Mouse (Mus musculus) E14TG2a.4 (cell line): Measurements from ENCODE around the gene Wipf2.

Experiments
- H3K27me3 ChIP-seq: 2 replicates; pipeline ENCODE4 v1.6.1; 2014; ENCODE audit warnings: low read length, control low read depth; ENCODE audit not compliant: insufficient read depth
- H3K36me3 ChIP-seq: 2 replicates; pipeline ENCODE4 v1.6.1; 2014; ENCODE audit warnings: low read length, control low read depth; ENCODE audit not compliant: insufficient read depth
- H3K4me1 ChIP-seq: replicated peaks from 2 replicates; pipeline ENCODE4 v1.6.1; 2014; ENCODE audit warnings: low read depth, low read length, control low read depth
- H3K4me3 ChIP-seq: replicated peaks from 2 replicates; pipeline ENCODE4 v1.5.1; 2014; ENCODE audit warnings: mild to moderate bottlenecking, low read length
- H3K9me3 ChIP-seq: 2 replicates; pipeline ENCODE4 v1.6.1; 2014; ENCODE audit warnings: low read length, control low read depth
- CTCF ChIP-seq: conservative IDR thresholded peaks from 2 replicates; pipeline ENCODE4 v1.5.1; 2014; ENCODE audit warnings: low read length
- NANOG ChIP-seq: IDR thresholded peaks from 2 replicates; pipeline ENCODE4 v1.6.1; 2014; ENCODE audit warnings: borderline replicate concordance, low read length, mixed read lengths
- POU5F1 ChIP-seq: IDR thresholded peaks from 2 replicates; pipeline ENCODE4 v1.6.1; 2014; ENCODE audit warnings: low read length, borderline replicate concordance

Wipf2 gene

DNA sequence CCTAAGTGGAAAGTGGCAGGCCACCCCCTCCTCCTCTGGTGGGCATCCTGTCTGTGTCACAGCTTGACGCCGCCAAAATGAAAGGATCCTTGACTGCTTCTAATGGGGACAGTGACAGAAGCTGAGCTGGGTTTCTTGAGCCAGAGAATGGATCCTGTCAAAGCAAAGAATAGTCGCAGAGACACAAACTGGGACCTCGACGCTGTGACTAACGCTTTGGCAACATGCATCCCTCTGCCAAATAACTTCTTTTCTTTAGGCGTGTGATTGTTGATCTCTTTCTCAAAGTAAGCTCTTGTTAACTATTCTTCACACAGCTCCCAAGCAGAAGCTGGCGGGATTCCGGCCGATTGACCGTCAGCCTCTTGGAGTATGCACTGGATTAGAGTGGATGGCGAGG, 3.9 kb downstream of the Wipf2 start:
- no peaks in the 10 kb centered on the region for H3K27me3 ChIP-seq

GRCm38 (mm10) chr11:98869906-98870305, 6.5 kb downstream of the Wipf2 start:
- Histone ChIP-seq H3K4me1 (peaks cover 31% of the 10 kb centered on the region), H3K36me3 (peaks cover 43% of the 10 kb centered on the region), H3K4me3 (no peak overlapping the region), H3K9me3 (no peaks in the 10 kb centered on the region), H3K27me3 (no peaks in the 10 kb centered on the region)
- TF ChIP-seq NANOG (no peak), CTCF (no peak), POU5F1 (no peak)

More for the DNA sequence above, 3.9 kb downstream of the Wipf2 start:
- peaks cover 31% of the 10 kb centered on the region for H3K4me1 ChIP-seq
- TF ChIP-seq NANOG (no peak), CTCF (no peak), POU5F1 (no peak)
- H3K36me3 ChIP-seq: peaks cover 43% of the 10 kb centered on the region
- no peaks in the 10 kb centered on the region for H3K9me3 ChIP-seq
- H3K4me3 ChIP-seq: no peak overlapping the region

- peaks cover 34% of the 10 kb centered on the region for H3K4me1 ChIP-seq
- H3K4me3 ChIP-seq: no peak overlapping the region
- no peaks in the 10 kb centered on the region for H3K27me3 ChIP-seq
- no peak for TF ChIP-seq CTCF
- no peak for TF ChIP-seq NANOG
- TF ChIP-seq POU5F1: no peak
- no peaks in the 10 kb centered on the region for H3K9me3 ChIP-seq
- H3K36me3 ChIP-seq: peaks cover 43% of the 10 kb centered on the region
Observed at GRCm38 (mm10) chr11:98870791-98871190, 7.4 kb downstream of the Wipf2 start.

GRCm38 (mm10) chr11:98871416-98871815, 8.0 kb downstream of the Wipf2 start:
- Histone ChIP-seq H3K4me1 (peaks cover 34% of the 10 kb centered on the region), H3K4me3 (no peak overlapping the region), H3K36me3 (peaks cover 43% of the 10 kb centered on the region), H3K9me3 (no peaks in the 10 kb centered on the region), H3K27me3 (no peaks in the 10 kb centered on the region)
- TF ChIP-seq NANOG (no peak), POU5F1 (no peak), CTCF (no peak)

GRCm38 (mm10) chr11:98872040-98872439, 8.6 kb downstream of the Wipf2 start:
- Histone ChIP-seq H3K4me3 (no peak overlapping the region), H3K27me3 (no peaks in the 10 kb centered on the region), H3K4me1 (peaks cover 34% of the 10 kb centered on the region), H3K9me3 (no peaks in the 10 kb centered on the region), H3K36me3 (peaks cover 37% of the 10 kb centered on the region)
- TF ChIP-seq POU5F1: no peak
- TF ChIP-seq CTCF: no peak
- TF ChIP-seq NANOG: no peak

- Histone ChIP-seq H3K36me3 (peaks cover 28% of the 10 kb centered on the region; the same call in 1 of the 2 replicates), H3K4me1 (peaks cover 33% of the 10 kb centered on the region), H3K4me3 (no peak overlapping the region), H3K9me3 (no peaks in the 10 kb centered on the region), H3K27me3 (no peaks in the 10 kb centered on the region)
- no peak for TF ChIP-seq POU5F1
- TF ChIP-seq CTCF: no peak
- TF ChIP-seq NANOG: no peak
Observed at GRCm38 (mm10) chr11:98873900-98874299, 10.5 kb downstream of the Wipf2 start.

GRCm38 (mm10) chr11:98877001-98877400, 13.6 kb downstream of the Wipf2 start:
- no peak overlapping the region for H3K4me3 ChIP-seq

DNA sequence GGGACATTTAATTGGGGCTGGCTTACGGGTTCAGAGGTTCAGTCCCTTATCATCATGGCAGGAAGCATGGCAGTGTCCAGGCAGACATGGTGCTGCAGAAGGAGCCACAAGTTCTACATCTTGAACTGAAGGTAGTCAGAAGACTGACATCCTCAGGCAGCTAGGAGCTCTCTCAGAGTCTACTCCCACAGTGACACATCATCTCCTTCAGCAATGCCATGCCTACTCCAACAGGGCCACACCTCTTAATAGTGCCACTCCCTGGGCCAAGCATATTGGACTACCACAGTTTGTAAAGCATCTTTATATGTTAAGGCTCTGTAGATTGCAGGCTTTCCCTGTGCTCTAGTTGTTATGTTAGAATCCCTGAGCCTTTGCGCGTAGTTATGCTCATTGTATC, 24.3 kb downstream of the Wipf2 start:
- Histone ChIP-seq H3K4me3 (no peak overlapping the region), H3K36me3 (peaks cover 76% of the 10 kb centered on the region), H3K4me1 (peaks cover 28% of the 10 kb centered on the region), H3K27me3 (no peaks in the 10 kb centered on the region), H3K9me3 (no peaks in the 10 kb centered on the region)
- TF ChIP-seq POU5F1: no peak
- TF ChIP-seq CTCF: no peak
- no peak for TF ChIP-seq NANOG

More at GRCm38 (mm10) chr11:98877001-98877400, 13.6 kb downstream of the Wipf2 start:
- no peaks in the 10 kb centered on the region for H3K9me3 ChIP-seq
- peaks cover 9% of the 10 kb centered on the region; the same call in 1 of the 2 replicates for H3K36me3 ChIP-seq
- TF ChIP-seq CTCF (no peak), POU5F1 (no peak), NANOG (no peak)
- H3K27me3 ChIP-seq: no peaks in the 10 kb centered on the region
- peaks cover 27% of the 10 kb centered on the region for H3K4me1 ChIP-seq

- TF ChIP-seq CTCF: no peak
- no peak for TF ChIP-seq NANOG
- TF ChIP-seq POU5F1: no peak
- H3K4me1 ChIP-seq: peaks cover 42% of the 10 kb centered on the region
- no peak overlapping the region for H3K4me3 ChIP-seq
- H3K27me3 ChIP-seq: no peaks in the 10 kb centered on the region
- peaks cover 84% of the 10 kb centered on the region for H3K36me3 ChIP-seq
- H3K9me3 ChIP-seq: no peaks in the 10 kb centered on the region
Observed at GRCm38 (mm10) chr11:98889077-98889476, 25.6 kb downstream of the Wipf2 start.
